Mouse (Mus musculus): Measurements from ENCODE around the gene Gm49394. TPM values are rescaled to one million over a fixed set of nuclear protein-coding genes. Genes with fewer than 3 reads are reported as not detected.

Gene Gm49394
- total and polyA plus RNA-seq, 3 experiments, result not detected

DNA sequence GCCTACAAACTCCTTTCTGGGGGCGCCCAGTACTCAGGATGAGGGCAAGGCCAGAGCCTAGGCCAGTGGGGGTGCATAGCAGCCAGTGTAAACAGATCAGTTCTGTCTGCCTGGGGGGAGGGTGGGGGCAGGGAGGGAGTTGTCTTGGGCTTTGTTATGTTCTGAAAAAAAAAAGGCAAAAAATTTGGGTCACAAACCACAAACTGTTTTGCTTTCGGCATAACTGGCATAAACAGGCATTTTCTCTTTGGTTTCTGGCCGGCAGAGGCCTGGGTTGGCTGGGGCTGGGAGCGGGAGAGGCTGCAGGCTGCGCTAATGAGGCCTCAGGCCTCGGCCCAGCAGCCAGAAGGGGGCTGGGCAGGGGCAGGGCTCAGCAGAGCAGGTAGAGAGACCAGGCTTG is 23.1 kb downstream of the Gm49394 start:
- Histone ChIP-seq H3K4me1 (ENCODE audit: control insufficient read depth in 1 of 2, insufficient read depth in 2 of 2) (no peaks in the 10 kb centered on the region), H3K27ac (ENCODE audit: insufficient read depth, low read depth) (no peak overlapping the region), H3K9me3 (replicated peaks; ENCODE audit: low read length) (peaks cover 7% of the 10 kb centered on the region), H3K4me3 (replicated peaks in 1 of 3; ENCODE audit: low read depth in 2 of 3, low read length in 2 of 3, poor library complexity in 1 of 3) (no peak overlapping the region), H3K27me3 (replicated peaks) (peaks cover 86% of the 10 kb centered on the region), H3K79me2 (replicated peaks; ENCODE audit: control insufficient read depth, extremely low read depth, insufficient read depth, poor library complexity, severe bottlenecking) (no peaks in the 10 kb centered on the region), H3K9ac (ENCODE audit: insufficient read depth, low read depth) (no peak overlapping the region), H3K36me3 (replicated peaks in 1 of 2; ENCODE audit: control insufficient read depth in 1 of 2, insufficient read depth in 1 of 2, low read length in 1 of 2) (no peaks in the 10 kb centered on the region), H3K4me2 (ENCODE audit: insufficient read depth, low read depth, poor library complexity, severe bottlenecking) (no peak overlapping the region)
- dilution Hi-C loops (cut with MboI; ENCODE audit: extremely low pct_ligation_motif_present, extremely low pct_unique_long_range_greater_than_20kb, low sequenced_read_pairs) (no loop called here), in situ Hi-C loops (cut with MboI; ENCODE audit: low pct_ligation_motif_present, low pct_unique_long_range_greater_than_20kb, low sequenced_read_pairs) (no loop called here)
- TF ChIP-seq HCFC1 (IDR thresholded peaks at IDR 0.05; ENCODE audit: low read depth, low read length) (no peak), SIN3A (IDR thresholded peaks at IDR 0.05; ENCODE audit: low read length) (no peak), MXI1 (IDR thresholded peaks at IDR 0.05; ENCODE audit: low read depth, low read length) (no peak), SMC3 (IDR thresholded peaks at IDR 0.05; ENCODE audit: low read depth, low read length) (no peak), POLR2AphosphoS2 (IDR thresholded peaks at IDR 0.05; ENCODE audit: low read depth, low read length) (no peak), EP300 (IDR thresholded peaks at IDR 0.05; ENCODE audit: low read length) (no peak), ELF1 (IDR thresholded peaks at IDR 0.05; ENCODE audit: low read depth, low read length) (no peak), ZKSCAN1 (IDR thresholded peaks at IDR 0.05; ENCODE audit: borderline replicate concordance, low read depth, low read length) (no peak), JUND (conservative IDR thresholded peaks at IDR 0.05; ENCODE audit: low read depth, low read length) (no peak), MAX (IDR thresholded peaks at IDR 0.05; ENCODE audit: low read length) (no peak), KAT2A (IDR thresholded peaks at IDR 0.05; ENCODE audit: insufficient replicate concordance, low read length) (no peak), NELFE (IDR thresholded peaks at IDR 0.05; ENCODE audit: low read depth, low read length) (no peak), USF1 (IDR thresholded peaks at IDR 0.05; ENCODE audit: low read depth, low read length) (no peak), ZNF384 (IDR thresholded peaks at IDR 0.05; ENCODE audit: low read depth, low read length) (no peak), JUN (IDR thresholded peaks at IDR 0.05; ENCODE audit: insufficient read depth, low read depth, low read length) (no peak), RAD21 (IDR thresholded peaks at IDR 0.05; ENCODE audit: low read depth, low read length) (no peak)
- no peak for DNase-seq (ENCODE audit: extremely low read depth)

- Histone ChIP-seq H3K9ac (ENCODE audit: insufficient read depth, low read depth) (no peak overlapping the region), H3K27me3 (replicated peaks) (peaks cover 89% of the 10 kb centered on the region), H3K27ac (ENCODE audit: insufficient read depth, low read depth) (no peak overlapping the region), H3K4me2 (ENCODE audit: insufficient read depth, low read depth, poor library complexity, severe bottlenecking) (no peak overlapping the region), H3K4me1 (ENCODE audit: control insufficient read depth in 1 of 2, insufficient read depth in 2 of 2) (no peaks in the 10 kb centered on the region), H3K4me3 (replicated peaks in 1 of 3; ENCODE audit: low read depth in 2 of 3, low read length in 2 of 3, poor library complexity in 1 of 3) (no peak overlapping the region), H3K36me3 (replicated peaks in 1 of 2; ENCODE audit: control insufficient read depth in 1 of 2, insufficient read depth in 1 of 2, low read length in 1 of 2) (no peaks in the 10 kb centered on the region), H3K79me2 (replicated peaks; ENCODE audit: control insufficient read depth, extremely low read depth, insufficient read depth, poor library complexity, severe bottlenecking) (no peaks in the 10 kb centered on the region), H3K9me3 (replicated peaks; ENCODE audit: low read length) (peaks cover 7% of the 10 kb centered on the region)
- DNase-seq (ENCODE audit: extremely low read depth), result no peak
- dilution Hi-C loops (cut with MboI; ENCODE audit: extremely low pct_ligation_motif_present, extremely low pct_unique_long_range_greater_than_20kb, low sequenced_read_pairs), result no loop called here
- TF ChIP-seq UBTF (IDR thresholded peaks at IDR 0.05; ENCODE audit: low read depth, low read length) (no peak), TCF12 (IDR thresholded peaks at IDR 0.05; ENCODE audit: low read depth, low read length) (no peak)
- in situ Hi-C loops (cut with MboI; ENCODE audit: low pct_ligation_motif_present, low pct_unique_long_range_greater_than_20kb, low sequenced_read_pairs), result no loop called here
Observed at GRCm38 (mm10) chr7:142645045-142645444, 24.7 kb downstream of the Gm49394 start.

All from CH12.LX (cell line).